Mouse (Mus musculus): ENCODE data around the gene Susd1.

Gene Susd1

DNA sequence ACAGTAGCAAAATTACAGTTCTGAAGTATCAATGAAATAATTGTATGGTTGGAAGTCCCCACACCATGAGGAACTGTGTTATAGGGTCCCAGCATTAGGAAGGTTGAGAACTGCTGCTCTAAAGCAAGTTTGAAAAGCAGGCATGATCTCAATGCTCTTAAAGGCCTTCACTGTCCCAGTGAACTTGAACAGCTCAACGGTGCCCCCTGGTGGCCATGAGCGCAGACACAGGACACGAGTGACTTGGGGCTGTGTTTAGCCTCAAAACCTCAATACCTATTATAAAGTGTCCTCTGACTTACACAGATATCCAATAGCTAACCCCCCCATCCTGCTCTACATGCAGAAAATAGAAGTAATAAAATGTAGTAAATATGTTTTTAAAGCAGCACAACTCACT is 97.7 kb downstream of the Susd1 start:
- peak; percentile 80 for DNase-seq (ENCODE audit: low read depth, low spot score)

DNA sequence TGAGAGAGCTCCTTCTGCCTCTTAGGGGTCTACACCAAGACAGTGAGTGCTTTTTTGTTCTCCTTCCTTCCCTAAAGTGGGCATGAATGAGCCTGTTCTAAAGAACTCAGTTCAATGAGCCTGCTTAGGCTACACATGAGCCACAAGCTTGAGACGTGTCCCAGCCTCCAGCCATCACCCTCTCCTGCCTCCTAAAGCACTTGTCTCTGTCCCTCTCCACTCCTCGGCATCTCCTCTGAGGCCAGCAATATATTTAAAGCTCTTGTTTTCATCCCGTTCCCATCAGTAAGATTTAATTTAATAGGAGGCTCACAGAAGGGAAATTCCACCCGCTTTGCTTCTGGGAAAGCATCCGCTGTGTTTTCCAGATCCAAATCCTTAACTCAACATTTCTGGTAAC is 98.4 kb downstream of the Susd1 start:
- DNase-seq (ENCODE audit: low read depth, low spot score) = no peak

DNA sequence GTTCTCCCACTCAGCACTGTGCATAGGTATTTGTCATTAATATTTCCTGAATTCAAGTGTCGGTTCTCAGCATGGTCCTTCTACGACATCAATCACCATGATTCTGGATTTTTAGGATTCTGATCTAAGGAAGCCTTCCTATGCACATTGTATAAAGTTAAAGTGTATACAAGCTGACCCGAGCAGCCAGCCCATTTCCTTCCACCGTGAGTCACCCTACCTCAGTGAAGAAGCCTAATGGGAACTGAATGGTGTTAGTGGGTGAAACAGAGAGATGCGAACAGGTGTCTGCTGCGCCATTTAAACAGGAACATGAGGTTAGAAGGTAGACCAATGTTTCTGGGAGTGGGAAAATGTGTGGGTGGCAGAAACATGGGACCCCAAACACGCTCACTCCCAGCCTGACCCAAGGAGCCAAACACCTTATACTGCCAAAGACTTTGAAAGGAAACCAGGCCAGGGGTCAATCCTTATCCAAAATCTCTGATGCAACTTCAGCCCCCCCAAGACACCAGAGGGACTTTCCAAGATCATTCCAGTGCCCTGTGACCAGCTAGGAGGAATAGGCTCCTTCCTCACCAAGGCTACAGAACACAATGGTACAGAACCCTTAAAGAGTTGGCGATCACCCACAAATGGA is 99.4 kb downstream of the Susd1 start:
- DNase-seq (ENCODE audit: low read depth, low spot score) = no peak

DNA sequence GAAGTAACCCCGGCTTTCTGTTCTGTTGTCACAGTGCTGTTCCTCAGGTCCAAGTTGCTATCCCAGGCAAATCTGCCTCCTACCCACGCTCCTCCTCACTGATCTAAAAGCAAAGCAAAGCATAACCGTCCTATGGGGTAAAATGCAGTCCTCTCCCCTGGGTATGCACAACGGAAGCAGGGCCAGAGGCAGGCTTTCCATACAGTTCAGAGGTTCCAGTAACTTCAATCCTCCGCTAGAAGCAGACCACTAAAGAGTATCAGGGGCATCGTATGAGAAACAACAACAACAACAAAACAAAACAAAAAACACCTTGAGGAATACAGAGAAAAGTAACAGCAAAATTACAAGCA is 100.9 kb downstream of the Susd1 start:
- no peak for DNase-seq (ENCODE audit: low read depth, low spot score)

DNA sequence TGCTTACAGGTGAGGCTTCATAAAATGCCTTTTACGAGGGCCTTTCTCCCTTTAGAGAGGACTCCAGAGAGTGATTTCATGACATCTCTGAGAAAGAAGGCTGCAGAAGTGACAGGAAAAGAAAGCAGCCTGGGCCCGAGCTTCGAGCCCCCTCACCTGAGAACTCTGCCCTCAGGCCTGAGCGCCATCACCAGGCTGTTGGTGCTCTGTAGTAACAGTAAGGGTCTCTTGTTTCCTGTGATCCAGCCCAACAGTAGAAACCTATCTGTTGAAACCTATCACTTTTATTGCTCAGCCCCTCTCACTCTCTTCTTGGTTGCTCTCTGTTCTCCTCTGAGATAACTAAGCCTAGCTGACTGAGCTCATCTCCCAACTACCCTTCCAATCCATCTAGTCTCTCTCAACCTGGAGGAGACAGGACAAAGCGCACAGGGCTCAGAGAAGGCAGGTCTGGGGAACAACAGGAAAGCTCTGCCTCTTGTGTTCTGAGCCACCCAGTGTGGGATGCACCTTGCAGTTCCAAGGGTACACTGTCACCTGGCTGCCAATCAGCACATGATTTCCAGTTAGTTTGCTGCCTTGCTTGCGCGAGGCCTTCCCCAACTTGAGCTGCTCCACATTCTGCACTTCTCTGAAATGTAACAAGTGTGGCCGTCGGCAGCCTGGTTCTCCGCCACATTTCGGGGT is 101.4 kb downstream of the Susd1 start:
- no peak for DNase-seq (ENCODE audit: low read depth, low spot score)

DNA sequence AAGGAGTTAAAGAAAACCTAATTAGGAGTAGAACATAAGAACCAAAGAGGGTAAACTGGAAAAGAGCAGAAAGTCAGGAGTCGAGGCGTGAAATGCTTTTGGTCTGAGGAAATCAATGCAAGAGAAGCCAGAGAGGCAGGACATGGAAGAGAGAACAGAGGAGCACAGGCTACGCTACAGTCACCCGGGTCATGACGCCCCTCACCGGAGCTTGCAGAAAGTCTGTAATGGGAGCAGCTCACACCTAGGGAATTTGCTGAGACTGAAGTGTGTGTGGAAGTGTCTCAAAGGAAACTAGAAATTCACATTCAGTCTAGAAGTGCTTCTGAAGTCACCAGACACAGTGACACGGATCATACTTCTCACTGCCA is 102.0 kb downstream of the Susd1 start:
- DNase-seq (ENCODE audit: low read depth, low spot score) = no peak

DNA sequence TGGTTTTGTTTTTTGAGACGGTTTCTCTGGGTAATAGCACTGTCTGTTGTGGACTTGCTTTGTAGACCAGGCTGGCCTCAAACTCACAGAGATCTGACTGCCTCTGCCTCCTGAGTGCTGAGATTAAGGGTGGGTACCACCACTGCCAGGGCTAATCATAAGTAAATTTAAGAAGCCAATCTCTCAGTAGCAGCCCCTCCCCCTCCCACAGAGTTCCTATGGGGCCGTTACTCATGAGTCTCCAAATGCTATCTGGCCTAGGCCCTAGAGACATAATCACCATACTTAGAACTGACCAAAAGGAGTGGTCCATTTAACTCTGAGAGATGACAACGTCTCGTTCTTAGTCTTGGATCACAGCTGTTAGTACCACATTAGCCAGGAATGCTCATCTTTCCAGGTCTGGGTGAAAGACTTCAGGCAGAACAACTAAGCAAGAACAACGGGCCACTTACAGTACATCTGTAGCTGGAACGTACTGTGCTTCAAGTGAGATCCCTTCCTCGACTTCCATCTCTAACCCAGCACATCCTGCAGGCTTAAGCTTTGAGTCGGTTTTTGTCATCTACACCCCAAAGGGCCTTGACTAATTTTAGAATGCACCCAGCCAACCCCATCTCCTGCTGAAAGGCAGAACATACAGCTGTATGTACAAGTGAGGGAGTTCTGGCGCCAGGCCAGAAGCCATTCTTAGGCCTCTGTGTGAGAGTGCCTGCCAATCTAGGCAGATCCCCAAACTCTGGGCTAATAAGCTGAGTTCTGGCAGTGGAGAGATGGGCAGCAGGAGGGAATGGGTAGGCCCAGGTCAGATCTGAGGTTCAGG is 102.6 kb downstream of the Susd1 start:
- DNase-seq (ENCODE audit: low read depth, low spot score) = peak; percentile 58

DNA sequence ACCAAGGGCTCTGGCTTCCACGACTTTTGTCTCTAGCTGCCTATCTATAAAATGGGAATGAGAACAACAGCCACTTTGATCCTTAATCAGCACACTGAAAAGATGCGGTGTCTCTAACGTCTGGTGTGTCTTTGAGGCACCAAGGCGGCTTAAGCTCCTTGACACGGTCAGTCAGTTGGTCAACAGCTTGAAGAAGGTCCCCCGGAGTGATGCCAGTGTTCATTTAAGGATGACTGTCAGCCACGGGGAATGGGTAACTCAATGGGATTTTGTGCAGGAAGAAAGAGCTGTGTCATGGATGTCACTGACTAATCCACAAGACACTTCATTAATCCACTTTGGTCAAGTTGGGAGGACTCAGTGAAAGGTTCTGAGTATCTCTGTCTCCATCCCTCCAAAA is 103.3 kb downstream of the Susd1 start:
- no peak for DNase-seq (ENCODE audit: low read depth, low spot score)

DNA sequence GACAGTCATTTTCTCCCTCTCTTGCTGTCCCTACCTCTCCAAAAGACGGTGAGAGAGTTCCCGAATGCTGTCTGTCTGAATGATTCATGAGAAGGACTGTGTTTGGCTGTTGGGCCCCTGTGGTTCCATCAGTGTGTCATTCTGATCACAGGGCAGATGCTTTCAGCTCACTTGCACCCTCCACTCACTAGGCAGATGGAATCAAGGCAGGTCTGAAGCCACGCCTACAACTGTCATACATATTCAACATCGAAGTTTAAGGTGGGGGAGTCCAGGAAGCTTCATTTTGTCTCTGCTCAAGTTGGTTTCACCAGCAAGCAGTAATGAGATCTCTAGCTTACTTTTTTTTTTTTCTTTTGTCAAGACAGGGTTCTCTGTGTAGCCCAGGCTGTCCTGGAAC is 104.2 kb downstream of the Susd1 start:
- no peak for DNase-seq (ENCODE audit: low read depth, low spot score)

DNA sequence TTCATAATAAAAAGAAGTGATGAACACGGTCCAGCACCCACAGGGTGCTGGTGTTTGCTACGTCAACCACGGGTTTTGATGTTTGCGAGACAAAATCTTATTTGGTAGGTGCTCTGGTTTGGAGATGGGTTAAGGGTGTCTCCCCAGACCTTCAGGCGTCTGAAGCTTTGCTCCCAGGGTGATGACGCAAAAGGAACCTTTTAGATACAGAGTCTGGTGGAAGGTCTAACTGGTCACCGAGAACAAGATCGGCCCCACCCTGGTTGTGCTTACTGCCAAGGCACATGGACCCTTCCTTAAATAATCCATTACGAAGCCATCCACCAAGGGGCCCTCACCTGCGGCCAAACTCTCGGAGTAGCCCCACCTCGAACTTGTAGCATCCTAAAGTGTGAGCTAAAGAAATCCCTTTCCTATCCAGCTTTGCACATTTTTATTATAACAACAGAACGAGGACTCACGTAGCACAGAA is 105.0 kb downstream of the Susd1 start:
- DNase-seq (ENCODE audit: low read depth, low spot score) = no peak

DNA sequence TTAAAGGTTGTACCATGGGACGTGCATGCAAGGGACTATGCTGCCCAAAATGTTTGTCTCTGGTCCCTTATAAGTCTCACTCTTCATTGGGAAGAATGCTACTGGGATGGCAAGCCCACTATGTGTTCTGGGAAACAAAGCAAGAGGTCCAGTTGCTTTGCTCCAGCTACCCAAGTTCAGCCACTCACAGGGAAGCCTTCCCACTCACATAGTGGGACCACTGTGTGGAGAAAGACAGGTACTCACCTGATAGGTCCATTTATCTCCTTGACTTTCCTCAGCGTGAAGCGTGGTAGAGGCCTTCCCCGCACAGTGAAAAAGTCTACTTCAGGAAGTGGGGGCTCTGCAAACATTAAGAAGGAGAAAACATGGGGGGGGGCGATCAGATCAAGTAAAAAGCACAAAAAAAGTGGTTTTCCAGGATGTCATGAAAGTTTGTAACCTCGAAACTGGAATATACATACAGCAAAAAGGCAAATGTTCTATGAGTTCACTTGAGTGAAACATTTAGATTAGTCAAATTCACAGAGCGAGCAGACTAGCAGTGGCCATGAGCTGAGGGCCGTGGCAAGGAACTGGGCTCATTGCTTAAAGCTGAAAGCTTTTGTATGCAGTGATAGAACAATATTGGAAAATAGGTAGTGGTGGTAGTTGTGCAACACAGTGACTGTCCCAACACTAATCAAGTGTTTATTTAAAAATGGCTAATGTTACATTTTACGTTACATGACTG is 105.6 kb downstream of the Susd1 start:
- no peak for DNase-seq (ENCODE audit: low read depth, low spot score)

DNA sequence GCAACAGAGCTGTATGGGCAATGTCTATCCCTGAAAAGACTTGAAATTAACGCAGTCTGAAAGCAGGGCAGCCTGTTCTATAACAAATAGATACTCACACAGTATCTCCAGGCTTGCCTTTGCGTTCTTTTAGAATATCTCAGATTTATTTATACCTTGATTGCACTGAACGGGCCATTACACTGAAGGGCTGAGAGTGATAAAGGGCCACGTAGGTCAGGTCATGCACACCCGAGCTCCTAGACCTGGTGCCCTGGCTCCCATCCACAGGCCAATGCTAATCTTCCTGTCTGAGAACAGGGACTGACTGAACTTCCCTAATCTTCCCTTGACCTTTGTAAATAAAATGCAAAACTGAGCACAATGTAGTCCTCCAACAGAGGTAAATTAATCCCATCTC is 106.3 kb downstream of the Susd1 start:
- DNase-seq (ENCODE audit: low read depth, low spot score) = no peak

DNA sequence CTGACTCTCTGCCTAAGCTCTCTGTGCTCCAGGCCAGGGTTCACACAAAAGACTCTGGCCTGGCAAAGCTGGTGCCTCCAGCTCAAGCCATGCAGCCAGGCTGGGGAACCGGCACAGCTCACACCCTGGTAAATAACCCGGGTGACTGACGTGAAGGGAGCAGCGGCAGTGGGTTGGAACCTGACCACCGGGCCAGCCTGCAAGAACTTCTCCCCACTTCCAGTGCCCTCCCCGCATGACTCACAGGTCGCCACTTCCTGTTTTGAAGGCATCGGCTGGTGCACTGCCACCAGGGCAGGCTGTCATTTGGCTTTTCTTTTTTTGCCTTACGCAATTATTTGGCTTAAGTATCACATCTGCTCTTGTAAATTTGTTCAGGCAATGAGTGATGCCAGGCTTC is 106.8 kb downstream of the Susd1 start:
- DNase-seq (ENCODE audit: low read depth, low spot score) = peak; percentile 87

DNA sequence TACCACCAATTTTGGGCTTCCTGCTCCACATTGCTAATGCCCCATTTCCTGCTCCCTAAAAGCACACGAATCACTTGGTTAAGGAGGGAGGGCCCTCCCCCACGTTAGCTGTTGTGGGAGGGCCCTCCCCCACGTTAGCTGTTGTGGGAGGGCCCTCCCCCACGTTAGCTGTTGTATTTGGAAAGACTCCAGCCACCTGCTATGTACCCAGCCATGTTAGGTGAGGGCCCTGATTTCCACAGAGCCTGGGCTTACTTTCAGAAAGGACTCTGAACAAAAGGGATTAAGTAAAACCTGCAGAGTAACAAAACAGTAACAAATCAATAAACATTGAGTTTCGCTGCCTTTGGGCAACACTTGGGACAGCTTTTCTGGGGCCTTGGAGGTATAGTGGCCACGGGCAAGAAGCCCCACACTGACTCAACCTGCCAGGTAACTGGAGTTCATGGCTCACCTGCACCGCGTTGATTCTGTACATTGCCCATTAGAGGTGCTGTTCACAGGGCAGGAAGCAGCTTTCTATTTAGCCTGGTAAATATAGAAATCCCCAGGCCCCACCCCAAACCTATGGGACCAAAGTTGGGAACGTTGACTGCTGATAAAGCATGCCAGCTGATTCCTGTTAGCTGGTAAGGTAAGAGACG is 107.3 kb downstream of the Susd1 start:
- DNase-seq (ENCODE audit: low read depth, low spot score) = no peak

DNA sequence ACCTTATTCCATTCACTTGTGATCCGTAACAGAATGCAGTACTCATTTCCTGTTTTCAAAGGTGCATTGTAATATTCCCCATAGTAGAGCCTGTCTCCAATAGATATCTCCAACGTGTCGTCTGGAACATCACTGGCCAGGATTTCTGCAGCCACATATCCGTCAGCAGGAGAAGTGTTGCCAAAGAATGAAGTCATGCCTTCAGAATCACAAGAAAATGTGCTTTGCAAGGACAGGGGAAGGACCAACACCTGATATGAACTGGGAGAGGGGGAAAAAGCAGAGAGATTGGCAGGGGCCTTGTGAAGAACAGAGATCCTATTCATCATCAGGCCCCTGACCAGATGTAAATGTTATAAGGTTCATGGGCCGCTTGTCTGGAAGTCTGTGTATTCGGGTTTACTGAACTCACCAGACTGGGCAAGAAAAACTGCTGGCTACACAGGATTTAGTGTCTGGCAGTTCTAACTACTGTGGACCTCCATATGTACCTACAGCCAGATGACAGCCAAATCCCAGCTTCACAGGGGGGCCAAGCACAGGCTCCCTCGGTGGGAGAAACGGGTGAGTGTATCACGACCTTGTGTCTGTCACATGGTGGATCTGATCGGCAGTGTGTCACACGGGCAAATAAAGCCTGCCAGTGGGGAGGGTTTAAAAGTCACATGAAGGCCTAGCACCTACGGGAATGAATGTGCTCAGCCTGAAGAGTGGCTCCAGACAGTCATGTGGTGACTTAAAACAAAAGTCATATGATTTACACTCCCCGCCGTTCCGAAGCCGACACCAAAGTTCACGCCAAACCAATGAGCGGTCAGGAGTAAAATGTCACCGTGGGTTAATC is 108.8 kb downstream of the Susd1 start:
- no peak for DNase-seq (ENCODE audit: low read depth, low spot score)

DNA sequence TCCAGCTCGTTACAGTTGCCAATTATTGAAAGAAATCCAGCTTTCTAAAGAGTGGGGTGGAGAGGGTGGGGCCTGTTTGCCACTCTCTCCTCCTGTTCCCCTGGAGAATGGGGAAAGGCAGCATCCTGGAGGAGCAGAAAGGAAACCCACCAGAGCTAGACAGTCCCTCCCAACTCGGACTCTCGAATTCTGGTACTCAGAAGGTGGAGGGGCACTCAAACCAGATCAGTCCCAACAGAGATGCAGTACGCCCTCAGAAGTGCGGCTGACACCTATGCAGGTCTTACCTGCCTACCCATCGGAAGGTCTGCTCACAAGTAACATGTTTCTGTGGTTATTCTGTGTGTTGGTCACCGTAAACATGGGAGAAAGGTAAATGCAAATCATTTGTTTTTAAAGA is 109.6 kb downstream of the Susd1 start:
- no peak for DNase-seq (ENCODE audit: low read depth, low spot score)

DNA sequence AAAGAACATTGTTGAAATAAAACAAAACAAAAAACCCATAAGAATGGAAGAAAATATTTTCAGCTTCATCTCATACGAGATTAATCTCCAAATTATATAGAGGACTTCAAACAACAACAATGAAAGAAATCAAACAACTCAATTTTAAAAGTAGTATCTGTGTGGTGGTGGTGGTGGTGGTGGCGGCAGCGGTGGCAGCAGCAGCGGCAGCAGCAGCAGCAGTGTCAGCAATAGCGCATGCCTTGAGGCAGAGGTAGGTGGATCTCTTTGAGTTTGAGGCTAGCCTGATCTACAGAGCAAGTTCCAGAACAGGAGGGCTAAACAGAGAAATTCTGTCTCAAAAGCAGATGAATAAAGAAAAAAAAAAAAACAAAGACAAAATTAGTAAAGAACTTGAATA is 110.4 kb downstream of the Susd1 start:
- no peak for DNase-seq (ENCODE audit: low read depth, low spot score)

DNA sequence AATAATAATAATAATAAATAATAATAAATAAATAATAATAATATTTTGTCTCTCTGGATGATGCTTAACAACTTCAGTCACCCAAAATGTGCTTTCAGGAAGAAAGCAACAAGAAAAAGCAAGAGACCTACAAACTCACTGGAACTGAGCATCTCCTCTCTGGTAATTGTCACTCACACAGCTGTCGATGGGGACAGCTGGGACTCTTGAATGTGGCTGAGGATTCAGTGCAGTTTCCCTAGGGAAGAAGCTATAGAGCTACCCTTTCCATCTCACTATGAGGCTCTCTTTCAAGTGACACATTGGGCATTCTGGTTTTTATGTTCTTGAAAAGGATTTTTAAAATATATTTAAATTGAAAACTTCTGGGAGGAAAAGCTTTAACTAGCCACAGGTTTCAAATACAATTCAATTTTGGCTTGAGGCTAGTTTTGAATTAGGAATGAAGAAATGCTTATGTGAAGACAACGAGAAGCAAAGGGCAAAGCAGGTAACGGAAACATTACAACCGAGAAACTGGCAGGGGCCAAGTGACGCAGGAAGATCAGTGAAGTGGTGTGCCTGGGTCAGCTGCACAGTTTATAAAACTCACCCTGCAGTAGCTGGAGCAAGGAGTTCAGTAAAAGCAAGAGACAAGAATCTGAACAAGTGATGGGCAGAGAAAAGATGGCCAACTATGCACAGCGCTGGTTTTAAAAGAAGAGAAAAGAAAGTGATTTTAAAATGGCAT is 112.2 kb downstream of the Susd1 start:
- DNase-seq (ENCODE audit: low read depth, low spot score) = no peak

DNA sequence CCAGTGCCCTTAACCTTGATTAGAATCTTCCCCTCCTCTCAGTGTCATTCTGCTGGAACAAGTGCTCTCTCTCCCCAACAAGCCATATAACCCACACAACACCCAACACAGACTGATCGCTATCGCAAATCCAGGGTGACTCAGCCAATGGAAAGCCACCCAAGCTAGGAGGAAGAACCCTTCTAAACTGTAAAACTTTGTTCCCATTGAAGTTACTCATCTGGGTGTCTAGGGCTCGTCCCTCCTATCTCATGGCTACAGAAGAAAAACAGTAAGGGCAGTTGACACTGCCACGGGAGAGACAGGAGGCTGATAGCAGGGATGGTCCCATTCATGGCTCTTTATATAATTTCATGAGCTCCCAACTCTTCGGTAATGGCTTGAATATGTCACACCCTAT is 114.1 kb downstream of the Susd1 start:
- DNase-seq (ENCODE audit: low read depth, low spot score) = no peak

DNA sequence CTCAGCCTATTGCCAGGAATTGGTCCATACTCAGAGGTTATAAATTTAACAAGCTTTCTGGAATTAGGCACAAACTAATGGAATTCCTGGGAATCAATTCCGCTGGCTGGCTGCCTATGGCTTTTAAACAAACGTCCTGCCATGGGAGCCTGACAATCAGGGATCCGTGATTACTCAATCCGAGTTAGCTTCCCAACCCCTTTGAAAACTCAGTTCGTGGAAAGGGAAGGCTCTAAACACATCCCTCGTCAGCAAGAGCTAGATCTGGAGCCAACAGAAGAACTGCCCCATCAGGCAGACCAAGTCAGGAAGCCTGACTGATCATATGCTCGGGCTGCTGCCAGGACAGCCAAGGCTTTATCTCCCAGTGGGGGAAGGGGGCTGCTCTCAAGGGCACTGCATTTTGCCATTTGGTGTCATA is 115.2 kb downstream of the Susd1 start:
- no peak for DNase-seq (ENCODE audit: low read depth, low spot score)
